Mouse (Mus musculus) lung, postnatal 25 days (tissue): ENCODE data around the gene Gm20683.

Experiments used
- DNase-seq: peaks from one replicate; pipeline ENCODE4 v3.0.0; 2022; ENCODE audit warnings: low spot score

Gene Gm20683

GRCm38 (mm10) chr17:25841117-25841880 lies at the start of gene Gm20683:
TSS of gene Gm20683 (minus strand) at chr17:25841763.
- DNase-seq, result no peak

GRCm38 (mm10) chr17:25888837-25889236 lies 47.3 kb upstream of the Gm20683 start:
- DNase-seq, result no peak

- peak; percentile 44 for DNase-seq
Observed at GRCm38 (mm10) chr17:25887467-25887866, 45.9 kb upstream of the Gm20683 start.

GRCm38 (mm10) chr17:25886806-25887205 lies 45.2 kb upstream of the Gm20683 start:
- DNase-seq, result no peak

GRCm38 (mm10) chr17:25885636-25886035 lies 44.1 kb upstream of the Gm20683 start:
- DNase-seq, result no peak

- DNase-seq, result no peak
Observed at GRCm38 (mm10) chr17:25883824-25884223, 42.3 kb upstream of the Gm20683 start.

- no peak for DNase-seq
Observed at GRCm38 (mm10) chr17:25883268-25883667, 41.7 kb upstream of the Gm20683 start.

- DNase-seq, result no peak
Observed at GRCm38 (mm10) chr17:25882306-25882705, 40.7 kb upstream of the Gm20683 start.

GRCm38 (mm10) chr17:25881691-25882090 lies 40.1 kb upstream of the Gm20683 start:
- no peak for DNase-seq

- DNase-seq, result no peak
Observed at GRCm38 (mm10) chr17:25880913-25881641, 39.5 kb upstream of the Gm20683 start.

- DNase-seq, result no peak
Observed at GRCm38 (mm10) chr17:25880196-25880910, 38.8 kb upstream of the Gm20683 start, which contains the start of gene Wfikkn1. TSS of gene Wfikkn1 (minus strand) at chr17:25880858.

GRCm38 (mm10) chr17:25879750-25880149 lies 38.2 kb upstream of the Gm20683 start:
- no peak for DNase-seq

GRCm38 (mm10) chr17:25879261-25879660 lies 37.7 kb upstream of the Gm20683 start:
- DNase-seq, result no peak

GRCm38 (mm10) chr17:25878611-25879180 lies 37.1 kb upstream of the Gm20683 start:
- no peak for DNase-seq

- no peak for DNase-seq
Observed at GRCm38 (mm10) chr17:25877741-25878610, 36.4 kb upstream of the Gm20683 start.

GRCm38 (mm10) chr17:25877025-25877424 lies 35.5 kb upstream of the Gm20683 start:
- DNase-seq, result no peak

- DNase-seq, result no peak
Observed at GRCm38 (mm10) chr17:25876347-25876915, 34.9 kb upstream of the Gm20683 start.

GRCm38 (mm10) chr17:25875171-25876136 lies 33.9 kb upstream of the Gm20683 start:
- peak; percentile 90 for DNase-seq

GRCm38 (mm10) chr17:25874721-25875170 lies 33.2 kb upstream of the Gm20683 start, which contains the start of gene Mettl26:
TSS of gene Mettl26 (plus strand) at chr17:25875074.
- DNase-seq, result peak; percentile 94
